Comparison of ENCODE assay signal across 8 mouse cellular contexts in genomic region chr5:137351058-137351380, GRCm38 (mm10). TPM values are rescaled to one million over a fixed set of nuclear protein-coding genes. Genes with fewer than 3 reads are reported as not detected.
A peak's percentile ranks its signal among the peaks of the same experiment; 100 is the strongest.
DNase-seq lines count a peak whose midpoint lies in the region; ATAC-seq lines count a peak whose summit lies in the region.

No protein-coding gene starts in this region.

- under 1% methylated on average over 8 of the region's 8 CpGs for WGBS in kidney, embryonic 16.5 days
- 1% methylated on average over 8 of the region's 8 CpGs for WGBS in embryonic facial prominence, embryonic 13.5 days
- WGBS in neural tube, embryonic 11.5 days: 2% methylated on average over 8 of the region's 8 CpGs

- peak overlapping the region; percentile 97 for H3K9ac ChIP-seq in kidney, embryonic 16.5 days (replicated peaks; ENCODE audit: low read length)
- peak overlapping the region; percentile 97 for H3K9ac ChIP-seq in embryonic facial prominence, embryonic 13.5 days
- peak overlapping the region; percentile 94 for H3K9ac ChIP-seq in neural tube, embryonic 11.5 days (ENCODE audit: low read length)

- H3K4me3 ChIP-seq in kidney, embryonic 16.5 days (ENCODE audit: low read length): peak overlapping the region; percentile 95
- H3K4me3 ChIP-seq in embryonic facial prominence, embryonic 13.5 days: peak overlapping the region; percentile 89
- peak overlapping the region; percentile 85 for H3K4me3 ChIP-seq in neural tube, embryonic 11.5 days (ENCODE audit: low read depth, low read length)

- no peaks in the 10 kb centered on the region for H3K27me3 ChIP-seq in kidney, embryonic 16.5 days (ENCODE audit: insufficient read depth, low read length)
- H3K27me3 ChIP-seq in embryonic facial prominence, embryonic 13.5 days: no peaks in the 10 kb centered on the region
- no peaks in the 10 kb centered on the region for H3K27me3 ChIP-seq in neural tube, embryonic 11.5 days (ENCODE audit: control insufficient read depth, insufficient read depth, low read length)

- peaks cover 54% of the 10 kb centered on the region for H3K4me1 ChIP-seq in kidney, embryonic 16.5 days (ENCODE audit: insufficient read depth, low read length)
- peaks cover 46% of the 10 kb centered on the region for H3K4me1 ChIP-seq in embryonic facial prominence, embryonic 13.5 days
- peaks cover 26% of the 10 kb centered on the region for H3K4me1 ChIP-seq in neural tube, embryonic 11.5 days (ENCODE audit: control insufficient read depth, insufficient read depth, low read length)

- H3K9me3 ChIP-seq in kidney, embryonic 16.5 days (ENCODE audit: low read length): no peaks in the 10 kb centered on the region
- no peaks in the 10 kb centered on the region for H3K9me3 ChIP-seq in embryonic facial prominence, embryonic 13.5 days
- no peaks in the 10 kb centered on the region for H3K9me3 ChIP-seq in neural tube, embryonic 11.5 days (ENCODE audit: control insufficient read depth, low read length)

- peak overlapping the region; percentile 98 for H3K27ac ChIP-seq in kidney, embryonic 16.5 days (ENCODE audit: low read length)
- peak overlapping the region; percentile 99 for H3K27ac ChIP-seq in embryonic facial prominence, embryonic 13.5 days
- no peak overlapping the region for H3K27ac ChIP-seq in neural tube, embryonic 11.5 days (ENCODE audit: low read depth, low read length)

- no peak for ATAC-seq in kidney, embryonic 16.5 days (ENCODE audit: low FRiP score, low TSS enrichment)
- ATAC-seq in embryonic facial prominence, embryonic 13.5 days (ENCODE audit: insufficient number of reproducible peaks, insufficient read depth, low FRiP score, low TSS enrichment, low read depth): no peak
- ATAC-seq in neural tube, embryonic 11.5 days (ENCODE audit: insufficient read depth, low FRiP score, low TSS enrichment): no peak

- peak overlapping the region; percentile 93 for H3K4me2 ChIP-seq in kidney, embryonic 16.5 days (replicated peaks; ENCODE audit: low read depth, low read length)
- H3K4me2 ChIP-seq in embryonic facial prominence, embryonic 13.5 days: peak overlapping the region; percentile 97
- peak overlapping the region; percentile 92 for H3K4me2 ChIP-seq in neural tube, embryonic 11.5 days (ENCODE audit: low read depth)

- peaks cover 26% of the 10 kb centered on the region for H3K36me3 ChIP-seq in kidney, embryonic 16.5 days (ENCODE audit: insufficient read depth, low read length)
- peaks cover 26% of the 10 kb centered on the region for H3K36me3 ChIP-seq in embryonic facial prominence, embryonic 13.5 days
- peaks cover 10% of the 10 kb centered on the region for H3K36me3 ChIP-seq in neural tube, embryonic 11.5 days (ENCODE audit: control insufficient read depth, insufficient read depth, low read length)

- no peak for DNase-seq in kidney, adult 8-10 months
- DNase-seq in kidney, postnatal 10 days: peak; percentile 48
- peak; percentile 42 for DNase-seq in neural tube, embryonic 11.5 days (ENCODE audit: low spot score)
- no peak for DNase-seq in cerebellum, adult 18-20 months
- no peak for DNase-seq in T-cell, adult 2 months (ENCODE audit: low spot score)
- no peak for DNase-seq in thymus, postnatal 25 days

RNA-seq across cellular contexts. Expression of gene Ephb4, which starts 1.1 kb away (rescaled TPM):
- polyA plus RNA-seq in kidney, embryonic 16.5 days (2015; fragmentation: Nextera tagmentation; extraction: Ambion mirVana): 53.7 and 55.3 TPM in 2 replicates
- 70.4 and 71.0 TPM in 2 replicates for polyA plus RNA-seq in embryonic facial prominence, embryonic 13.5 days (2015; fragmentation: Nextera tagmentation; extraction: Ambion mirVana)
- 33.5 and 33.6 TPM in 2 replicates for polyA plus RNA-seq in neural tube, embryonic 11.5 days (2014; fragmentation: Nextera tagmentation; extraction: Ambion mirVana)

RNA-seq across cellular contexts. Expression of gene Slc12a9, which starts 17.6 kb away (rescaled TPM):
- polyA plus RNA-seq in kidney, embryonic 16.5 days (2015; fragmentation: Nextera tagmentation; extraction: Ambion mirVana): 16.3 and 16.6 TPM in 2 replicates
- 16.0 and 16.1 TPM in 2 replicates for polyA plus RNA-seq in embryonic facial prominence, embryonic 13.5 days (2015; fragmentation: Nextera tagmentation; extraction: Ambion mirVana)
- polyA plus RNA-seq in neural tube, embryonic 11.5 days (2014; fragmentation: Nextera tagmentation; extraction: Ambion mirVana): 7.9 and 9.0 TPM in 2 replicates

RNA-seq across cellular contexts. Expression of gene Trip6, which starts 36.8 kb away (rescaled TPM):
- 90.1 and 102 TPM in 2 replicates for polyA plus RNA-seq in kidney, embryonic 16.5 days (2015; fragmentation: Nextera tagmentation; extraction: Ambion mirVana)
- 106 TPM in 2 replicates for polyA plus RNA-seq in embryonic facial prominence, embryonic 13.5 days (2015; fragmentation: Nextera tagmentation; extraction: Ambion mirVana)
- polyA plus RNA-seq in neural tube, embryonic 11.5 days (2014; fragmentation: Nextera tagmentation; extraction: Ambion mirVana): 38.1 and 40.3 TPM in 2 replicates

RNA-seq across cellular contexts. Expression of gene Srrt, which starts 43.5 kb away (rescaled TPM):
- polyA plus RNA-seq in kidney, embryonic 16.5 days (2015; fragmentation: Nextera tagmentation; extraction: Ambion mirVana): 158 and 165 TPM in 2 replicates
- 143 and 148 TPM in 2 replicates for polyA plus RNA-seq in embryonic facial prominence, embryonic 13.5 days (2015; fragmentation: Nextera tagmentation; extraction: Ambion mirVana)
- polyA plus RNA-seq in neural tube, embryonic 11.5 days (2014; fragmentation: Nextera tagmentation; extraction: Ambion mirVana): 151 and 166 TPM in 2 replicates

RNA-seq across cellular contexts. Expression of gene Ufsp1, which starts 56.6 kb away (rescaled TPM):
- polyA plus RNA-seq in kidney, embryonic 16.5 days (2015; fragmentation: Nextera tagmentation; extraction: Ambion mirVana): 7.2 and 7.8 TPM in 2 replicates
- polyA plus RNA-seq in embryonic facial prominence, embryonic 13.5 days (2015; fragmentation: Nextera tagmentation; extraction: Ambion mirVana): 5.4 and 5.6 TPM in 2 replicates
- 9.3 and 10.9 TPM in 2 replicates for polyA plus RNA-seq in neural tube, embryonic 11.5 days (2014; fragmentation: Nextera tagmentation; extraction: Ambion mirVana)

Comparison
In these comparisons a context has a peak if more than half of its experiments do, and no peak if none do; other contexts are left out.
1. DNase-seq: peak in kidney, postnatal 10 days (single experiment) and neural tube, embryonic 11.5 days (single experiment); none in kidney, adult 8-10 months (0 of 2), cerebellum, adult 18-20 months (0 of 2), T-cell, adult 2 months (single experiment) and thymus, postnatal 25 days (single experiment).
2. Peak in every context shown above with its lines, with median percentiles within 50 percentile points of each other: H3K4me2 ChIP-seq, H3K4me3 ChIP-seq and H3K9ac ChIP-seq.